Mouse (Mus musculus) midbrain, embryonic 14.5 days (tissue): ENCODE results near the gene Amh. TPM values are rescaled to one million over a fixed set of nuclear protein-coding genes. Genes with fewer than 3 reads are reported as not detected.
A peak's percentile ranks its signal among the peaks of the same experiment; 100 is the strongest.

ENCODE experiments used
- ATAC-seq: fragments of 200-750 bp; cut with Nextera tagmentation; 2 replicates; pipeline ENCODE4 v1.8.0; 2017; ENCODE audit warnings: moderate number of reproducible peaks, moderate library complexity; ENCODE audit not compliant: low FRiP score, low TSS enrichment
- DNase-seq: peaks from one replicate; pipeline ENCODE4 v3.0.0-alpha.2; 2015
- H3K27ac ChIP-seq: fragments of 300-500 bp; sonication (generic); replicated peaks from 2 replicates; pipeline ENCODE4 v1.5.1; 2014; ENCODE audit warnings: mild to moderate bottlenecking, low read depth, low read length, moderate library complexity
- H3K27me3 ChIP-seq: fragments of 300-500 bp; sonication (generic); 2 replicates; pipeline ENCODE4 v1.6.1; 2014; ENCODE audit warnings: low read length, control low read depth, mixed read lengths; ENCODE audit not compliant: control insufficient read depth, insufficient read depth
- H3K36me3 ChIP-seq: fragments of 300-500 bp; sonication (generic); 2 replicates; pipeline ENCODE4 v1.6.1; 2014; ENCODE audit warnings: low read length, control low read depth; ENCODE audit not compliant: control insufficient read depth, insufficient read depth
- H3K4me1 ChIP-seq: fragments of 300-500 bp; sonication (generic); 2 replicates; pipeline ENCODE4 v1.6.1; 2014; ENCODE audit warnings: mild to moderate bottlenecking, antibody characterized with exemption, low read length, control low read depth; ENCODE audit not compliant: control insufficient read depth, insufficient read depth
- H3K4me2 ChIP-seq: fragments of 300-500 bp; sonication (generic); 2 replicates; pipeline ENCODE4 v1.6.1; 2014; ENCODE audit warnings: mild to moderate bottlenecking, low read length, moderate library complexity
- H3K4me3 ChIP-seq: fragments of 300-500 bp; sonication (generic); replicated peaks from 2 replicates; pipeline ENCODE4 v1.5.1; 2014; ENCODE audit warnings: low read depth, low read length
- H3K9ac ChIP-seq: fragments of 300-500 bp; sonication (generic); replicated peaks from 2 replicates; pipeline ENCODE4 v1.6.1; 2014; ENCODE audit warnings: mild to moderate bottlenecking, low read length, moderate library complexity
- H3K9me3 ChIP-seq: fragments of 300-500 bp; sonication (generic); 2 replicates; pipeline ENCODE4 v1.6.1; 2016; ENCODE audit warnings: low read length, control low read depth, mixed read lengths; ENCODE audit not compliant: control insufficient read depth
- WGBS: fragments of 180-500 bp; shearing (Covaris S2); extraction: QIAGEN DNeasy Blood & Tissue Kit; methylation state at CpG from one replicate; pipeline ENCODE4 v1.1.7; 2014; 5-methylcytosine and 5-hydroxymethylcytosine counted together
- polyA plus RNA-seq: library from polyadenylated mRNA; unstranded; fragments of >200 nt; fragmentation: Nextera tagmentation; extraction: Ambion mirVana; gene quantifications from 2 replicates; pipeline ENCODE4 v1.2.1, GENCODE M21; 2014

Amh gene
- polyA plus RNA-seq, 1 experiment from 2014 or later = not detected

- Histone ChIP-seq H3K9ac (peak within 1 kb of the TSS; percentile 56), H3K36me3 (no peaks in the 10 kb centered on the region), H3K4me1 (0 out of 2 replicates have a peak, but pooled peaks cover 6% of the 10 kb centered on the region), H3K27ac (no peak within 1 kb of the TSS), H3K27me3 (peaks cover 30% of the 10 kb centered on the region), H3K4me2 (peak within 1 kb of the TSS; percentile 73), H3K4me3 (peak within 1 kb of the TSS; percentile 48), H3K9me3 (no peaks in the 10 kb centered on the region)
- ATAC-seq = peak; percentile 11; the same call in 1 of the 2 replicates
- DNase-seq = peak; percentile 79
- WGBS = 4% methylated on average over 50 of the region's 51 CpGs
Observed at GRCm38 (mm10) chr10:80843931-80844547, 39.0 kb downstream of the Amh start, which contains the start of gene Lingo3. TSS of gene Lingo3 (minus strand) at chr10:80844039.

- Histone ChIP-seq H3K9ac (no peak overlapping the region), H3K36me3 (peaks cover 1% of the 10 kb centered on the region; the same call in 1 of the 2 replicates), H3K4me1 (0 out of 2 replicates have a peak, but pooled peaks cover 6% of the 10 kb centered on the region), H3K4me2 (no peak overlapping the region), H3K9me3 (no peaks in the 10 kb centered on the region), H3K27me3 (peaks cover 30% of the 10 kb centered on the region), H3K4me3 (no peak overlapping the region), H3K27ac (no peak overlapping the region)
- no peak for DNase-seq
- WGBS = 66% methylated on average over 8 of the region's 8 CpGs
- no peak for ATAC-seq
Observed at GRCm38 (mm10) chr10:80845055-80845693, 40.1 kb downstream of the Amh start.

GRCm38 (mm10) chr10:80845732-80846131, 40.7 kb downstream of the Amh start:
- 81% methylated on average over 12 of the region's 12 CpGs for WGBS
- ATAC-seq = no peak
- H3K4me3 ChIP-seq = no peak overlapping the region
- DNase-seq = no peak
- peaks cover 30% of the 10 kb centered on the region for H3K27me3 ChIP-seq
- no peak overlapping the region for H3K9ac ChIP-seq
- H3K4me1 ChIP-seq = 0 out of 2 replicates have a peak, but pooled peaks cover 3% of the 10 kb centered on the region
- peaks cover 6% of the 10 kb centered on the region; the same call in 1 of the 2 replicates for H3K36me3 ChIP-seq
- no peak overlapping the region for H3K27ac ChIP-seq
- H3K9me3 ChIP-seq = no peaks in the 10 kb centered on the region
- no peak overlapping the region for H3K4me2 ChIP-seq

GRCm38 (mm10) chr10:80848571-80848970, 43.5 kb downstream of the Amh start:
- Histone ChIP-seq H3K27ac (no peak overlapping the region), H3K4me3 (no peak overlapping the region), H3K36me3 (peaks cover 27% of the 10 kb centered on the region), H3K4me1 (0 out of 2 replicates have a peak, but pooled peaks cover 1% of the 10 kb centered on the region), H3K9ac (no peak overlapping the region), H3K4me2 (no peak overlapping the region), H3K9me3 (no peaks in the 10 kb centered on the region), H3K27me3 (peaks cover 16% of the 10 kb centered on the region)
- ATAC-seq = no peak
- 13% methylated on average over 10 of the region's 10 CpGs for WGBS
- DNase-seq = no peak

- peak within 1 kb of the TSS; percentile 86 for H3K9ac ChIP-seq
- peak within 1 kb of the TSS; percentile 97 for H3K4me3 ChIP-seq
- WGBS = 1% methylated on average over 80 of the region's 81 CpGs
- H3K9me3 ChIP-seq = no peaks in the 10 kb centered on the region
- H3K27me3 ChIP-seq = no peaks in the 10 kb centered on the region
- ATAC-seq (peak; percentile 89), DNase-seq (peak; percentile 99)
- H3K36me3 ChIP-seq = peaks cover 26% of the 10 kb centered on the region
- H3K4me2 ChIP-seq = peak within 1 kb of the TSS; percentile 99
- H3K27ac ChIP-seq = peak within 1 kb of the TSS; percentile 71
- H3K4me1 ChIP-seq = peaks cover 26% of the 10 kb centered on the region
Observed at GRCm38 (mm10) chr10:80854913-80855748, 50.1 kb downstream of the Amh start, which contains the start of the genes Lsm7 and Sppl2b. TSS of gene Lsm7 (minus strand) at chr10:80855209. TSS of gene Sppl2b (plus strand) at chr10:80855275.

- Histone ChIP-seq H3K9me3 (no peaks in the 10 kb centered on the region), H3K4me2 (peak overlapping the region; percentile 99), H3K27ac (no peak overlapping the region), H3K27me3 (no peaks in the 10 kb centered on the region), H3K4me1 (peaks cover 26% of the 10 kb centered on the region), H3K4me3 (peak overlapping the region; percentile 97), H3K9ac (peak overlapping the region; percentile 86), H3K36me3 (peaks cover 21% of the 10 kb centered on the region)
- no peak for ATAC-seq
- DNase-seq = no peak
- 26% methylated on average over 11 of the region's 11 CpGs for whole genome bisulfite sequencing
Observed at GRCm38 (mm10) chr10:80855749-80856073, 50.7 kb downstream of the Amh start.

GRCm38 (mm10) chr10:80856267-80856666, 51.2 kb downstream of the Amh start:
- Histone ChIP-seq H3K27me3 (no peaks in the 10 kb centered on the region), H3K4me2 (peak overlapping the region; percentile 99), H3K4me3 (peak overlapping the region; percentile 97; the same call in 1 of the 2 replicates), H3K36me3 (peaks cover 19% of the 10 kb centered on the region), H3K4me1 (peaks cover 26% of the 10 kb centered on the region), H3K9ac (peak overlapping the region; percentile 86; the same call in 1 of the 2 replicates), H3K27ac (no peak overlapping the region), H3K9me3 (no peaks in the 10 kb centered on the region)
- ATAC-seq (no peak), DNase-seq (no peak)
- 66% methylated on average over 3 of the region's 3 CpGs for WGBS

GRCm38 (mm10) chr10:80856908-80857307, 51.9 kb downstream of the Amh start:
- H3K4me1 ChIP-seq = peaks cover 26% of the 10 kb centered on the region
- no peaks in the 10 kb centered on the region for H3K27me3 ChIP-seq
- 85% methylated on average over 5 of the region's 5 CpGs for WGBS
- peak overlapping the region; percentile 99; the same call in 1 of the 2 replicates for H3K4me2 ChIP-seq
- no peak for DNase-seq
- no peak overlapping the region for H3K4me3 ChIP-seq
- peaks cover 19% of the 10 kb centered on the region for H3K36me3 ChIP-seq
- no peak for ATAC-seq
- no peak overlapping the region for H3K27ac ChIP-seq
- H3K9ac ChIP-seq = no peak overlapping the region; the same call in 1 of the 2 replicates
- H3K9me3 ChIP-seq = no peaks in the 10 kb centered on the region
